Mouse (Mus musculus) left cerebral cortex, adult 2 months (tissue): ENCODE data around the gene Nags. TPM values are rescaled to one million over a fixed set of nuclear protein-coding genes. Genes with fewer than 3 reads are reported as not detected.

Experiments
- DNase-seq, 2 experiments: peaks; one replicate each; pipeline ENCODE4 v3.0.0; 2021 to 2022; ENCODE audit warnings: low spot score in 2 of 2, mixed read lengths in 1 of 2; ENCODE audit errors: extremely low spot score in 1 of 2
- H3K27ac ChIP-seq: fragments of 200-600 bp; 2 replicates; pipeline ENCODE4 v1.8.1; 2022
- H3K4me3 ChIP-seq: fragments of 200-600 bp; 2 replicates; pipeline ENCODE4 v1.8.1; 2022
- CTCF ChIP-seq: fragments of 200-600 bp; IDR thresholded peaks from 2 replicates; pipeline ENCODE4 v1.8.1; 2022; ENCODE audit warnings: antibody characterized with exemption, mild to moderate bottlenecking, moderate library complexity
- intact Hi-C: fragments of 180-260 bp; cut with DNase I; formaldehyde crosslinking; loops from one replicate; pipeline ENCODE4 v1.15.1; 2025
- total RNA-seq, 2 experiments: library from RNA; stranded (reverse); gene quantifications; 2 replicates each; pipeline ENCODE4 v1.2.3; 2021

The Nags gene
- total RNA-seq, 2 experiments from 2014 or later: 0.11 TPM; not detected in 1

DNA sequence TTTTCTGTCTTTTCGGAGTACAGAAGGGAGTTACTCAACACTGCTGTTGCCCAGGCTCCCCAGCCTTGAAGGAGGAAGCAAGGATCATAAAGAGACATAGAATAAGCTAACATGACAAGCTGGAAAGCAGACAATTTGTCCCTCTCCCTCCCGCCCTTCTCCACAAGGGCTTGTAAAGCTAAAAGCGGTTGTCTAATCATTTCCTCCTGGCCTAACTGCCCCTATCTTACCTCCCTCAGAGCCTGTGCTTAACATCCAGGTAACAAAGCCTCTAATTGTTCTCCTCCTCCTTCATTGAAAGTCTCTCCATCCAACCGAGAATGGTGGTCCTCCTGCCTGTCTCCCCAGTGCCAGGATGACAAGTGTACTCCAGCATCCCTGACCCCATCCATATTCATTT lies 45.5 kb downstream of the Nags start:
- intact Hi-C loops: loop anchor here (2.0 to 10.0 kb wide), 2 partner anchors 58 to 244 kb away; partner anchors contain the start of genes BC030867 and Grn
- no peak overlapping the region for H3K4me3 ChIP-seq
- TF ChIP-seq CTCF: no peak
- DNase-seq: no peak
- H3K27ac ChIP-seq: no peak overlapping the region

DNA sequence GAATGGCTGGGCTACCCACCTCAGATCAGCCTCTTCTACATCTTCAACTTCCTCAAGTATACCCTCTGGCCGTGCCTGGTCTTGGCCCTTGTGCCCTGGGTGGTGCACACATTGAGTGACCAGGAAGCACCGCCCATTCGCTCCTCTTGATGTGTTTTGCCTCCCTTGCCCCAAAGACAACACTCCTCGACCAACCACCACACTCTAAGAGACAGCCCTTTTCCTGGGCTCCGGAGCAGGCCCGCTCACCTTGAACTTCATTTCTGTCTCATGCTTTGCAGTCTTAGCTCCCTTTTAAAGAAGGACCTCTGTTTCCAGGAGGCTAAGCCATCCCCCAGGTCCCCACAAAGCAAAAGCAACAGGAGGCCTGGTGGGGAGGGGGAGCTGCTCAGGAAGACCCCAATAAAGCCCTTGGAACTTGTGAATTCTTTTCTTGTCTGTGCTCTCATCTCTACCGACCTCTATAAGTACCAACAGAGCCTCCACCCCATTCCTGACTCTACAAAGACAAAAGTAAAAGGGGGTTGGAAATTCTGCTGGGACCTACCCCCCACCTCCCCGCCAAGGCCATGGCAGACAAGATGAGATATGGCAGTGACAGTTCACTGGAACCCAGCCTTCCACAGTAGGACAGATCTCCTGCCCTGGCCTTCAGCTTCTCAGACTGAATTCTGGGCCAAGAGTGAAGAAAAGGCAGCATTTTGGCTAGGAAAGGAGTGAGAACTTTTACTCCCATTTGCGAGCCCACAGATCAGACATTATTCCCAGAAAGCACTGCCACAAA lies 48.5 kb downstream of the Nags start:
- no peak overlapping the region for H3K27ac ChIP-seq
- DNase-seq: no peak
- no peak overlapping the region for H3K4me3 ChIP-seq
- no peak for TF ChIP-seq CTCF
- intact Hi-C loops: loop anchor here (10.0 kb wide), 1 partner anchor 241 kb away; the partner anchor contains the start of gene Grn

DNA sequence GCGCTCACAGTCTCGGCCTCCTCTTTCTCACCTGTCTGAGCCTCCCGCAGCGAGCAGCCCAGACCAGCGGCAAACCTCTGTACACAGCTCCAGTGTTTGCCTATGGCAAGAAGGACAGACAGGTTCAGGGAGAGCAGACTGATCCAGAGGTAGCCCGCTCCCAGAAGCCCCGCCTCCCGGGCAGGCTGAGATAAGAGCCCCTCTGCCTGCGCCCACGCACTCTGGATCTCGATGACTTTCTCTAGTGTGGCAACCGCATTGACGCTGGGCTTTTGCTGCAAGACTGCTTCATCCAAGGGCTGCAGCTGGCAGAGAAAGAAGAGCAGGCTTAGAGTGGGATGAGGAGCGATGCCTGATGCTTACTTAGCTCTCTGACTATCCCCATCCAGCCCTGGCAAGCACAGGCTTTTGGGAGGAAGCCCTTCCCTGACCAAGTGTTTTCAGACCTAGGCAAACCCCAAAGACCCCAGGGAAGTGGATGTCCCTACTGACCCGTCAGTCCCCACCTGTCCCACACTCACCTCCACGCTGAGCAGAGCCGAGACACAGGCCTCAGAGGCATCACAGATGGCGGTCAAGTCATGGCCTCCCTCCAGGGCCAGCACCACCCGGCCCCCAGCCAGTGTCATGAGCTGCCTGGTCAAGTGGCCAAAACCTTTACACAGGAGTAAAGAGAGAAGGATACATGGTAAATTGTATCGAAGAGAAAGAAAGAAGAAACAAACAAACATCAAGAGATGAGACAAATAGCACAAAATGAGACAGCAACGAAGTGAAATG lies 50.9 kb downstream of the Nags start:
- peak overlapping the region; percentile 15; the same call in 1 of the 2 replicates for H3K27ac ChIP-seq
- intact Hi-C loops: loop anchor here (10.0 kb wide), 1 partner anchor 239 kb away; the partner anchor contains the start of gene Grn
- no peak for DNase-seq
- no peak overlapping the region for H3K4me3 ChIP-seq
- TF ChIP-seq CTCF: no peak

DNA sequence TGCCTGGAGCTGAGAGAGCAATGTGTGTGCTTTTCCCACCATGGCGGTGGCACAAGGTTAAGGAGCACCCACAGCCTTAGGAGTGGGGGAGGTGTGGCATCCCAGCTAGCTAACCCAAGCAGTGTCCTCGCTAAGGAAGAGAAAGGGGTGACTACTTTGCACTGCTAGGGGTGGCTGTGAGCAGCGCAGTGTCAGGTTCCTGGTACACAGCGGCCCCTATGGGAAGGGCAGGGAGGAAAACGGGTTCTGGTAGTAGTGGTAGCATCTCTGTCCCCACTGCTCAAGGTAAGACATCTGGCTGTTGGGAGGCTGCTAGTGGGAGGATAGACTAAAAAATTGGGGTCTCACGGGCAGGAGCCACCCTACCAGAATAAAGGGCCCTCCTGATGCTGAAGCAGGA lies 52.9 kb downstream of the Nags start:
- no peak overlapping the region for H3K27ac ChIP-seq
- DNase-seq: no peak
- intact Hi-C loops: loop anchor here (10.0 kb wide), 1 partner anchor 237 kb away; the partner anchor contains the start of gene Grn
- no peak overlapping the region for H3K4me3 ChIP-seq
- TF ChIP-seq CTCF: no peak; the same call in 1 of the 2 replicates

Other genes starting within 250 kb of the Nags start
- gene Sost, start 178.5 kb upstream of the Nags start, total RNA-seq: not detected
- gene Cfap97d1, start 161.2 kb upstream of the Nags start, total RNA-seq: not detected
- gene Dusp3, start 158.5 kb upstream of the Nags start, total RNA-seq: 100 to 1,000 TPM; 206 to 220 TPM
- gene Mpp3, start 117.1 kb upstream of the Nags start, total RNA-seq: 10 to 100 TPM; 94.6 to 98.8 TPM
- gene Cd300lg, start 104.0 kb upstream of the Nags start, total RNA-seq: not detected
- gene Mpp2, start 57.0 kb upstream of the Nags start, total RNA-seq: 100 to 1,000 TPM; 146 to 157 TPM
- not detected for gene Ppy, start 44.2 kb upstream of the Nags start, total RNA-seq
- not detected for gene Pyy, start 37.7 kb upstream of the Nags start, total RNA-seq
- 10 to 100 TPM; 20.8 to 23.0 TPM for gene Tmem101, start 10.9 kb downstream of the Nags start, total RNA-seq
- gene Lsm12, start 39.8 kb downstream of the Nags start, total RNA-seq: 10 to 100 TPM; 55.2 to 58.9 TPM
- gene G6pc3, start 44.1 kb downstream of the Nags start, total RNA-seq: 10 to 100 TPM; 62.9 to 69.8 TPM
- gene Hdac5, start 84.7 kb downstream of the Nags start, total RNA-seq: 100 to 1,000 TPM; 286 to 315 TPM
- 1 to 10 TPM; 1.0 to 2.0 TPM for gene BC030867, start 103.4 kb downstream of the Nags start, total RNA-seq
- 1 to 10 TPM; 1.2 to 1.4 TPM for gene Asb16, start 123.2 kb downstream of the Nags start, total RNA-seq
- 10 to 100 TPM; 66.6 to 74.4 TPM for gene Tmub2, start 139.4 kb downstream of the Nags start, total RNA-seq
- gene Atxn7l3, start 151.1 kb downstream of the Nags start, total RNA-seq: 100 to 1,000 TPM; 236 to 242 TPM
- 100 to 1,000 TPM; 131 to 141 TPM for gene Ubtf, start 174.2 kb downstream of the Nags start, total RNA-seq
- under 1 TPM; 0.16 to 0.43 TPM for gene Slc4a1, start 220.7 kb downstream of the Nags start, total RNA-seq
- gene Rundc3a, start 247.9 kb downstream of the Nags start, total RNA-seq: 100 to 1,000 TPM; 505 to 522 TPM